Mouse (Mus musculus) midbrain, embryonic 13.5 days (tissue): ENCODE measurements at regions not wholly inside any gene's neighbourhood (a gene's known extent, or its start where the extent isn't known, plus 50 kb on each side); places are given as distances from the start of the nearest gene placed in this dataset.
A peak's percentile ranks its signal among the peaks of the same experiment; 100 is the strongest.

Source experiments
- ATAC-seq: fragments of 200-750 bp; cut with Nextera tagmentation; 2 replicates; pipeline ENCODE4 v1.8.0; 2017; ENCODE audit warnings: mild to moderate bottlenecking, moderate TSS enrichment, moderate library complexity
- H3K27ac ChIP-seq: fragments of 300-500 bp; sonication (generic); 2 replicates; pipeline ENCODE4 v1.5.1; 2015; ENCODE audit warnings: inconsistent platforms, mild to moderate bottlenecking, moderate library complexity
- H3K27me3 ChIP-seq: fragments of 300-500 bp; sonication (generic); 2 replicates; pipeline ENCODE4 v1.6.1; 2015; ENCODE audit warnings: mild to moderate bottlenecking, inconsistent platforms
- H3K36me3 ChIP-seq: fragments of 300-500 bp; sonication (generic); 2 replicates; pipeline ENCODE4 v1.6.1; 2015; ENCODE audit warnings: mild to moderate bottlenecking, inconsistent platforms
- H3K4me1 ChIP-seq: fragments of 300-500 bp; sonication (generic); replicated peaks from 2 replicates; pipeline ENCODE4 v1.6.1; 2015; ENCODE audit warnings: inconsistent platforms
- H3K4me2 ChIP-seq: fragments of 300-500 bp; sonication (generic); replicated peaks from 2 replicates; pipeline ENCODE4 v1.6.1; 2015; ENCODE audit warnings: moderate library complexity, mild to moderate bottlenecking, inconsistent platforms
- H3K4me3 ChIP-seq: fragments of 300-500 bp; sonication (generic); replicated peaks from 2 replicates; pipeline ENCODE4 v1.5.1; 2015; ENCODE audit warnings: mild to moderate bottlenecking, inconsistent platforms
- H3K9ac ChIP-seq: fragments of 300-500 bp; sonication (generic); replicated peaks from 2 replicates; pipeline ENCODE4 v1.6.1; 2015; ENCODE audit warnings: mild to moderate bottlenecking, inconsistent platforms
- H3K9me3 ChIP-seq: fragments of 300-500 bp; sonication (generic); 2 replicates; pipeline ENCODE4 v1.6.1; 2016; ENCODE audit warnings: mild to moderate bottlenecking, inconsistent platforms
- WGBS: fragments of 180-500 bp; shearing (Covaris S2); methylation state at CpG from one replicate; pipeline ENCODE4 v1.1.7; 2015; 5-methylcytosine and 5-hydroxymethylcytosine counted together

DNA sequence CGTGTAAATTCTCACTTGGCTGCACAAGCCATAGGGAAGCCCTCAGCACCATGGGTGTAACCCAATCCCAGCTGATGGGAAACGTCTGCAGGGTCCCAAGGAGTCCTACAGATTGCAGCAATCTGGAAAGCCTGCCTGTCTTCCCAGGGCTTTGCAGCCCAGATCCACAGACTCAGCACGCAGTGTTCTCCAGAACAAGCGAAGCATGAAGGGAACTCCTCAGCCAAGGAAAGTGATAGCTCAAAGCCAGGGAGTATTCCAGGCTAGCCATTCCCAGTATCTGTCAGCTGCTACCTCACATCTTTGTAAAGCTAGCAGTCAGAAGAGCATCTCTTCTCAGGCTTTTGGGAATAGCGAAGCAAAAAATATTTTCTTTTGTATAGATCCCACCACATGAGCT, 368.5 kb downstream of the Tns1 start:
- H3K4me1 ChIP-seq, result peaks cover 14% of the 10 kb centered on the region
- H3K9ac ChIP-seq, result no peak overlapping the region
- no peak overlapping the region for H3K27ac ChIP-seq
- no peak for ATAC-seq
- H3K27me3 ChIP-seq, result no peaks in the 10 kb centered on the region
- H3K4me2 ChIP-seq, result no peak overlapping the region
- WGBS, result 55% methylated on average over 5 of the region's 5 CpGs
- H3K4me3 ChIP-seq, result no peak overlapping the region
- H3K9me3 ChIP-seq, result no peaks in the 10 kb centered on the region
- no peaks in the 10 kb centered on the region for H3K36me3 ChIP-seq

DNA sequence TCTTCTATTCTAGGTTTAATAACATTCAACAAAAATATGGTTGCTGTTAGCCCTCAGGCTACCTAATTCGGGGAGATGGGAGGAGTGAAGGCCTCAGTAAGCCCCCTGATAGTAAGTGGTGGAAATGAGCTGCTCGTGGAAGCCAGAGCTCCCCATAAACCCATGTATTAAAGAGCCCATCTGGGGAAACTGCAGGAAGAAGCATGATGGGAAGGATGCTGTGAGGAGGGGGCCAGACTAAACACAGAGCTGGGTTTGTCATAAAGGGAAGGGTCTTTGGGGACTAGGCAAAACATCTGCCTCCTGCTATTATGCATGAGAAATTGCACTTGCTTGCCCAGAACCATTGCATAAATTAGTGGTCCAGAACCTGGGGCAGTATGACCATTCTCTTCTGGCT, 369.3 kb downstream of the Tns1 start:
- Histone ChIP-seq H3K4me2 (no peak overlapping the region), H3K9ac (no peak overlapping the region), H3K36me3 (no peaks in the 10 kb centered on the region), H3K4me1 (peaks cover 14% of the 10 kb centered on the region), H3K27ac (no peak overlapping the region), H3K4me3 (no peak overlapping the region), H3K27me3 (no peaks in the 10 kb centered on the region), H3K9me3 (no peaks in the 10 kb centered on the region)
- ATAC-seq, result peak; percentile 30; the same call in 1 of the 2 replicates
- WGBS, result 65% methylated on average over 2 of the region's 2 CpGs

DNA sequence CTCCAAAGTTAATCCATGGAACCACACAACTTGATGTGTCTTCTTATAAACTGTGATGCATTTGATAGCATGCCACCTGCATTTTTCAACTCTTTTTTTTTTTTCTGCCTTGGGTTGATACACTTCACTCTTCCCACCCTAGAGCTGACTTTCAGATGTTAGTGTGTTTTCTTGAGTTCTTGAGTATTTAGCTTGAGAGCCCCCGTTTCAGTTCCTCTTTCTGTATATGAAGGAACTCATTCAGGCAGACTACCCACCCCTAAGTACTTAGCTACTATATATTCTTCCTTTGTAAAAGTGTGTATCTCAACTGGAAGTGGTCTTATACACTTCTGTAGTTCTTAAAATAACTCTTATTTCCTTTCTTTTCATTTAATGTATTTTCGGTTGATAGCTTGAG, 371.1 kb downstream of the Tns1 start:
- Histone ChIP-seq H3K4me3 (no peak overlapping the region), H3K36me3 (no peaks in the 10 kb centered on the region), H3K9ac (no peak overlapping the region), H3K4me2 (no peak overlapping the region), H3K27me3 (no peaks in the 10 kb centered on the region), H3K9me3 (no peaks in the 10 kb centered on the region), H3K4me1 (peaks cover 8% of the 10 kb centered on the region; the same call in 1 of the 2 replicates), H3K27ac (no peak overlapping the region)
- 90% methylated on average over 2 of the region's 2 CpGs for WGBS
- no peak for ATAC-seq

- no peak overlapping the region for H3K27ac ChIP-seq
- H3K27me3 ChIP-seq, result no peaks in the 10 kb centered on the region
- no peaks in the 10 kb centered on the region for H3K36me3 ChIP-seq
- H3K9ac ChIP-seq, result no peak overlapping the region
- H3K9me3 ChIP-seq, result no peaks in the 10 kb centered on the region
- no peak overlapping the region for H3K4me2 ChIP-seq
- H3K4me1 ChIP-seq, result peaks cover 12% of the 10 kb centered on the region
- no peak overlapping the region for H3K4me3 ChIP-seq
- no peak for ATAC-seq
Measured at GRCm38 (mm10) chr1:73748702-73749101, 375.5 kb downstream of the Tns1 start.

DNA sequence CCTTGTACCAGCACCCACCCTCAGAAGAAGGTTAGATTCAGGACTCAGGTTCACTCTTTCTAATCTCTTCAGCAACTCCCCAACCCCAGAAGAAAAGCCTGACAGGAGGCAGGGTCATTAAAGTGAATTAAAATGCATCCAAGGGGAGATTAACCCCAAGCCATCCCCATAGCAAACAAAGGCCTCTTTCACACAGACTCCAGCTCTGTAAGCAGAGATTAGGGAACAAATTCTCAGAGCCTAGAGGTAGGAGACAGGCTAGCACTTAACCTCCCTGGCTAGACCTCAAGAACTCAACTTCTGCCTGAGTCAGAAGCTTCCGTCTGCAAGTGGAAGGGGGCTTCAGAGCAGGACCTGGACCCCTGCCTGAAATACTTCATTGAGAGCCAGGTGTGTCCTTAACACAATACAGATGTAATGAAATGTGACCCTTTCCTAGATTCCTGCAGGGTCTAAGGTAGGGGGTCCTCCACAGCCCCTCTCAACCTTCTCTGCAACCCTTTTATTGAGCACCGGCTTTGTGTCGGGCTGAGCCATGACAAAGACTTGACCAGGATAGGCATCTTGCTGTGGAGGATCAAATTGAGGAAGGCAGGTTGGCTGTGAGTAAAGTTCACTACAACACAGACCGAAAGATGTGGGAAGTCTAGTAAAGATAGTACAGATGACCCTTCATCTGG, 379.6 kb downstream of the Tns1 start:
- Histone ChIP-seq H3K4me2 (no peak overlapping the region), H3K27me3 (no peaks in the 10 kb centered on the region), H3K9me3 (no peaks in the 10 kb centered on the region), H3K4me3 (no peak overlapping the region), H3K27ac (peak overlapping the region; percentile 57), H3K9ac (no peak overlapping the region), H3K36me3 (no peaks in the 10 kb centered on the region), H3K4me1 (peaks cover 18% of the 10 kb centered on the region)
- peak; percentile 77 for ATAC-seq
- WGBS, result 35% methylated on average over 4 of the region's 4 CpGs

GRCm38 (mm10) chr1:73743737-73744554, 380.3 kb downstream of the Tns1 start:
- Histone ChIP-seq H3K27ac (peak overlapping the region; percentile 57), H3K9ac (no peak overlapping the region)
- 13% methylated on average over 6 of the region's 6 CpGs for WGBS

GRCm38 (mm10) chr1:73737083-73737482, 387.2 kb downstream of the Tns1 start:
- Histone ChIP-seq H3K27ac (no peak overlapping the region), H3K27me3 (no peaks in the 10 kb centered on the region), H3K36me3 (no peaks in the 10 kb centered on the region), H3K9me3 (no peaks in the 10 kb centered on the region), H3K4me2 (no peak overlapping the region), H3K4me3 (no peak overlapping the region), H3K4me1 (no peaks in the 10 kb centered on the region), H3K9ac (no peak overlapping the region)
- no peak for ATAC-seq

More at GRCm38 (mm10) chr1:73743737-73744554, 380.3 kb downstream of the Tns1 start:
- peaks cover 18% of the 10 kb centered on the region for H3K4me1 ChIP-seq
- no peaks in the 10 kb centered on the region for H3K9me3 ChIP-seq
- no peak overlapping the region for H3K4me2 ChIP-seq
- H3K27me3 ChIP-seq, result no peaks in the 10 kb centered on the region
- H3K4me3 ChIP-seq, result no peak overlapping the region
- no peaks in the 10 kb centered on the region for H3K36me3 ChIP-seq
- ATAC-seq, result peak; percentile 88

- no peaks in the 10 kb centered on the region for H3K4me1 ChIP-seq
- H3K36me3 ChIP-seq, result no peaks in the 10 kb centered on the region
- no peak for ATAC-seq
- no peaks in the 10 kb centered on the region for H3K9me3 ChIP-seq
- H3K4me3 ChIP-seq, result no peak overlapping the region
- H3K27me3 ChIP-seq, result no peaks in the 10 kb centered on the region
- no peak overlapping the region for H3K27ac ChIP-seq
- H3K9ac ChIP-seq, result no peak overlapping the region
- 97% methylated on average over 1 of the region's 1 CpGs for WGBS
- H3K4me2 ChIP-seq, result no peak overlapping the region
Measured at GRCm38 (mm10) chr1:73728377-73728776, 395.9 kb downstream of the Tns1 start.

DNA sequence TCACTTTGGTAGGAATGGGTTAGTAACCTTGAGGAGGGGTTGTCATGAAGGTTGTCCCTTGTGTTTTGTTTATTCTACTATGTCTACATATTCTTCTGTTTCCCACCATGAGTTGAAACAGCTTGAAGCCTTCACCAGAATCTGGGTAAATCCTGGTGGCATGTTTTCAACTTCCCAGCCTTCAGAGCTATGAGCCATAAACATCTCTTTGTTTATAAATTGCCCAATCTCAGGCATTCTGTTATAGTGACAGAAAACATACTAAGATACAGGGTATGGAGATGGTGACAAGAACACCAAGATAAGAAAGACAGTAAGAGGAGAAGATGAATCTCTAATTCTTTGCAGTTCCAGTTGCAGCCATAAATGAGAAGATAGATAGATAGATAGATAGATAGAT, 396.5 kb downstream of the Tns1 start:
- ATAC-seq, result no peak
- no peak overlapping the region for H3K27ac ChIP-seq
- no peak overlapping the region for H3K4me2 ChIP-seq
- no peak overlapping the region for H3K9ac ChIP-seq
- no peaks in the 10 kb centered on the region for H3K36me3 ChIP-seq
- no peaks in the 10 kb centered on the region for H3K4me1 ChIP-seq
- no peaks in the 10 kb centered on the region for H3K9me3 ChIP-seq
- H3K4me3 ChIP-seq, result no peak overlapping the region
- H3K27me3 ChIP-seq, result no peaks in the 10 kb centered on the region

DNA sequence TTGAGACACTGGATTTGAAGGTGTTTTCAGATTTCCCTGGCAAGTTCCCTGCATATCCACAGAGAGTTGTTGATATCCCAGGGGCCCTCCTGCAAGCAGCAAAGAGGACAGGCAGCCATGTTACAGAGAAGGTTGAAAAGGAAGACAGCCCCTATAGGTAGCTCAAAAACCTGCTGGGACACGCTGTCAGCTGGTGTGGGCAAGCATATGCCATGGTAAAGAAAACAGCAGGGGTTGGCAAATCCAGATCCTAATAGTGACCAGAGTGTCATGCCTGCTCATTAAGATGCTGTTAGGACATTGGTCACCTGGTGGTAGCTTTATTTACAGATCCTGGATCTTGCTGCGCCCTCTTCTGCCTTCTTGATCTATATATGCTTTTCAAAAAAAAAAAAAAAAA, 397.6 kb downstream of the Tns1 start:
- no peaks in the 10 kb centered on the region for H3K4me1 ChIP-seq
- no peak for ATAC-seq
- H3K4me2 ChIP-seq, result no peak overlapping the region
- no peak overlapping the region for H3K9ac ChIP-seq
- no peaks in the 10 kb centered on the region for H3K36me3 ChIP-seq
- no peak overlapping the region for H3K4me3 ChIP-seq
- WGBS, result 79% methylated on average over 2 of the region's 2 CpGs
- H3K27ac ChIP-seq, result no peak overlapping the region
- H3K27me3 ChIP-seq, result no peaks in the 10 kb centered on the region
- no peaks in the 10 kb centered on the region for H3K9me3 ChIP-seq

- no peaks in the 10 kb centered on the region for H3K9me3 ChIP-seq
- no peaks in the 10 kb centered on the region for H3K36me3 ChIP-seq
- no peak for ATAC-seq
- no peaks in the 10 kb centered on the region for H3K4me1 ChIP-seq
- 91% methylated on average over 1 of the region's 1 CpGs for whole genome bisulfite sequencing
- no peak overlapping the region for H3K27ac ChIP-seq
- no peak overlapping the region for H3K9ac ChIP-seq
- no peak overlapping the region for H3K4me3 ChIP-seq
- no peak overlapping the region for H3K4me2 ChIP-seq
- H3K27me3 ChIP-seq, result no peaks in the 10 kb centered on the region
Measured at GRCm38 (mm10) chr1:73725486-73725885, 398.8 kb downstream of the Tns1 start.

- Histone ChIP-seq H3K9me3 (no peaks in the 10 kb centered on the region), H3K4me2 (no peak overlapping the region), H3K4me1 (no peaks in the 10 kb centered on the region), H3K27ac (no peak overlapping the region), H3K27me3 (no peaks in the 10 kb centered on the region), H3K4me3 (no peak overlapping the region), H3K9ac (no peak overlapping the region), H3K36me3 (no peaks in the 10 kb centered on the region)
- WGBS, result 76% methylated on average over 2 of the region's 2 CpGs
- no peak for ATAC-seq
Measured at GRCm38 (mm10) chr1:73724551-73724950, 399.7 kb downstream of the Tns1 start.
